Mouse (Mus musculus) brain, embryonic 14.5 days (tissue): ENCODE measurements around the gene Zbtb16.

ENCODE experiments used
- CTCF ChIP-seq: fragments of 200-500 bp; IDR thresholded peaks from 2 replicates; pipeline ENCODE4 v1.5.1; 2012; ENCODE audit warnings: inconsistent platforms, mild to moderate bottlenecking, moderate library complexity, borderline replicate concordance; ENCODE audit not compliant: insufficient read depth, insufficient read length; ENCODE audit errors: extremely low read depth
- POLR2A ChIP-seq: fragments of 200-500 bp; IDR thresholded peaks from 2 replicates; pipeline ENCODE4 v1.6.1; 2012; ENCODE audit warnings: mild to moderate bottlenecking, inconsistent platforms, borderline replicate concordance; ENCODE audit not compliant: poor library complexity, insufficient read depth, insufficient read length, severe bottlenecking; ENCODE audit errors: extremely low read depth

DNA sequence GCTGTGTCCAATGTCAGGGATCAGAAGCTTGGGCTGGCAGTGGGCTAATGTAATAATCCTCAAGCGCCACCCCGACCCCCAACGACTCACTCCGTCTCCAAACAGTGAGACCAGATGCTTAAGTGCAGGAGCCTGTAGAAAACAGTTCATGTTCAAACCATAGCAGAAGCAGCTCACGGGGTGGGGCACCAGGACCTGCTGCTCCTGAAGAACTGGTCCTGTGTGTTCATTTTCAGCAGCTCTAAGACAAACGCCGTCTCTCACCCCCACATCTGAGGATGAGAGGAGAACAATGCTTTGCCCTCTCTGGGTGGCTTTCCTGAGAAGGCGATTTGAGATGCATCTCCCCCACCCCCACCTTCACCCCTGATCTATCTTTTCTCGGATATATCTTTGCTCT lies 29.2 kb upstream of the Zbtb16 start:
- no peak for TF ChIP-seq CTCF
- TF ChIP-seq POLR2A, result no peak
